ENCODE assay signal across 9 mouse cellular contexts in genomic region chr2:74726973-74727639, GRCm38 (mm10). TPM values are rescaled to one million over a fixed set of nuclear protein-coding genes. Genes with fewer than 3 reads are reported as not detected.
DNase-seq lines count a peak whose midpoint lies in the region; ATAC-seq and TF ChIP-seq lines count a peak whose summit lies in the region.
"Had no signal": no experiment of that assay in that cellular context is flagged by ENCODE, and none has a peak within 500 bp of the region (broad histone marks: within the 10 kb centered on the region; RNA-seq: fewer than 3 reads in every experiment).

No protein-coding gene starts in this region.

- H3K9me3 ChIP-seq in heart, embryonic 10.5 days: no peaks in the 10 kb centered on the region
- H3K9me3 ChIP-seq in E14TG2a.4 (ENCODE audit: low read length): 0 out of 2 replicates have a peak, but pooled peaks cover 2% of the 10 kb centered on the region
- H3K9me3 ChIP-seq in hindbrain, embryonic 15.5 days: no peaks in the 10 kb centered on the region
- H3K9me3 ChIP-seq in midbrain, embryonic 11.5 days (ENCODE audit: control insufficient read depth, low read length): no peaks in the 10 kb centered on the region

- under 1% methylated on average over 43 of the region's 43 CpGs for WGBS in heart, embryonic 10.5 days
- WGBS in hindbrain, embryonic 15.5 days: 3% methylated on average over 33 of the region's 43 CpGs
- WGBS in midbrain, embryonic 11.5 days: 1% methylated on average over 43 of the region's 43 CpGs

- peak overlapping the region; percentile 53 for H3K4me3 ChIP-seq in heart, embryonic 10.5 days
- peak overlapping the region; percentile 76 for H3K4me3 ChIP-seq in E14TG2a.4 (replicated peaks; ENCODE audit: low read length)
- peak overlapping the region; percentile 49 for H3K4me3 ChIP-seq in hindbrain, embryonic 15.5 days
- 0 out of 2 replicates have a peak overlapping the region, but pooled peaks have one; percentile 3 for H3K4me3 ChIP-seq in midbrain, embryonic 11.5 days (ENCODE audit: low read depth, low read length)

- no peaks in the 10 kb centered on the region for H3K36me3 ChIP-seq in heart, embryonic 10.5 days
- H3K36me3 ChIP-seq in E14TG2a.4 (ENCODE audit: insufficient read depth, low read length): no peaks in the 10 kb centered on the region
- no peaks in the 10 kb centered on the region for H3K36me3 ChIP-seq in hindbrain, embryonic 15.5 days
- no peaks in the 10 kb centered on the region for H3K36me3 ChIP-seq in midbrain, embryonic 11.5 days (ENCODE audit: control insufficient read depth, insufficient read depth, low read length)

- H3K27me3 ChIP-seq in heart, embryonic 10.5 days (ENCODE audit: insufficient read depth, poor library complexity, severe bottlenecking): peaks cover 100% of the 10 kb centered on the region
- H3K27me3 ChIP-seq in E14TG2a.4 (ENCODE audit: insufficient read depth, low read length): peaks cover 96% of the 10 kb centered on the region
- peaks cover 74% of the 10 kb centered on the region for H3K27me3 ChIP-seq in hindbrain, embryonic 15.5 days
- peaks cover 97% of the 10 kb centered on the region for H3K27me3 ChIP-seq in midbrain, embryonic 11.5 days (ENCODE audit: control insufficient read depth, insufficient read depth, low read length)

- ATAC-seq in hindbrain, embryonic 15.5 days (ENCODE audit: low FRiP score, low read depth): peak; percentile 54
- no peak for ATAC-seq in midbrain, embryonic 11.5 days (ENCODE audit: low FRiP score)

- H3K27ac ChIP-seq in heart, embryonic 10.5 days: peak overlapping the region; percentile 3; the same call in 1 of the 2 replicates
- H3K27ac ChIP-seq in hindbrain, embryonic 15.5 days (replicated peaks): peak overlapping the region; percentile 85
- H3K27ac ChIP-seq in midbrain, embryonic 11.5 days (ENCODE audit: low read depth, low read length): no peak overlapping the region

- TF ChIP-seq CTCF in E14TG2a.4 (conservative IDR thresholded peaks at IDR 0.05; ENCODE audit: low read length): no peak

- H3K4me2 ChIP-seq in hindbrain, embryonic 15.5 days: peak overlapping the region; percentile 60
- no peak overlapping the region for H3K4me2 ChIP-seq in midbrain, embryonic 11.5 days

- H3K4me1 ChIP-seq in heart, embryonic 10.5 days: peaks cover 14% of the 10 kb centered on the region
- peaks cover 41% of the 10 kb centered on the region for H3K4me1 ChIP-seq in E14TG2a.4 (replicated peaks; ENCODE audit: low read depth, low read length)
- H3K4me1 ChIP-seq in hindbrain, embryonic 15.5 days (replicated peaks): peaks cover 20% of the 10 kb centered on the region
- peaks cover 6% of the 10 kb centered on the region for H3K4me1 ChIP-seq in midbrain, embryonic 11.5 days (ENCODE audit: control insufficient read depth, insufficient read depth, low read length)

- intact Hi-C loops in heart, postnatal 36 days (cut with DNase I): no loop called here

- peak overlapping the region; percentile 55 for H3K9ac ChIP-seq in hindbrain, embryonic 15.5 days
- no peak overlapping the region for H3K9ac ChIP-seq in midbrain, embryonic 11.5 days (ENCODE audit: low read length)

- DNase-seq in heart, embryonic 10.5 days (ENCODE audit: low spot score): no peak
- DNase-seq in heart, postnatal 36 days: no peak
- no peak for DNase-seq in midbrain, embryonic 11.5 days (ENCODE audit: low spot score, missing footprints)
- no peak for DNase-seq in thymus, postnatal 25 days
- DNase-seq in adrenal gland, adult 2 months: no peak
- no peak for DNase-seq in adrenal gland, adult 18-20 months (ENCODE audit: low spot score in 2 of 2)

RNA-seq across cellular contexts. Expression of gene Gm28230, which starts 0.6 kb away (rescaled TPM):
- polyA plus RNA-seq in heart, embryonic 10.5 days (2016; fragmentation: Nextera tagmentation; extraction: Ambion mirVana): 0.07 and 0.35 TPM in 2 replicates
- not detected for total RNA-seq in heart, postnatal 36 days (2021)
- 0.87 and 1.6 TPM in 2 replicates for polyA plus RNA-seq in hindbrain, embryonic 15.5 days (2015; fragmentation: Nextera tagmentation; extraction: Ambion mirVana)
- not detected in 2 replicates for polyA plus RNA-seq in midbrain, embryonic 11.5 days (2014; fragmentation: Nextera tagmentation; extraction: Ambion mirVana)
- 1 to 10 TPM; 1.3 to 2.5 TPM for total RNA-seq in adrenal gland, adult 2 months (2021)
- polyA plus RNA-seq in adrenal gland, adult 2 months (2012; rRNA removed): 1.3 and 2.7 TPM in 2 replicates
- 1 to 10 TPM; 1.6 to 2.8 TPM for total RNA-seq in adrenal gland, adult 18-20 months (2021)
- total RNA-seq: hematopoietic stem cell, adult 5-6 weeks had no signal

RNA-seq across cellular contexts. Expression of gene Hoxd4, which starts 15.4 kb away (rescaled TPM):
- polyA plus RNA-seq in heart, embryonic 10.5 days (2016; fragmentation: Nextera tagmentation; extraction: Ambion mirVana): 0.29 TPM in 1 of 2 replicates, not detected in the other
- total RNA-seq in heart, postnatal 36 days (2021): under 1 TPM; 0.19 to 0.28 TPM
- 2.7 and 3.3 TPM in 2 replicates for polyA plus RNA-seq in hindbrain, embryonic 15.5 days (2015; fragmentation: Nextera tagmentation; extraction: Ambion mirVana)
- not detected in 2 replicates for polyA plus RNA-seq in midbrain, embryonic 11.5 days (2014; fragmentation: Nextera tagmentation; extraction: Ambion mirVana)
- 10 to 100 TPM; 16.7 to 19.3 TPM for total RNA-seq in adrenal gland, adult 2 months (2021)
- 72.3 and 92.5 TPM in 2 replicates for polyA plus RNA-seq in adrenal gland, adult 2 months (2012; rRNA removed)
- total RNA-seq in adrenal gland, adult 18-20 months (2021): 10 to 100 TPM; 14.9 to 19.6 TPM
- total RNA-seq: hematopoietic stem cell, adult 5-6 weeks had no signal

RNA-seq across cellular contexts. Expression of gene Hoxd3, which starts 15.4 kb away (rescaled TPM):
- polyA plus RNA-seq in heart, embryonic 10.5 days (2016; fragmentation: Nextera tagmentation; extraction: Ambion mirVana): 0.73 and 2.9 TPM in 2 replicates
- not detected for total RNA-seq in heart, postnatal 36 days (2021)
- 49.4 and 51.8 TPM in 2 replicates for polyA plus RNA-seq in hindbrain, embryonic 15.5 days (2015; fragmentation: Nextera tagmentation; extraction: Ambion mirVana)
- polyA plus RNA-seq in midbrain, embryonic 11.5 days (2014; fragmentation: Nextera tagmentation; extraction: Ambion mirVana): 0.07 and 0.14 TPM in 2 replicates
- 1 to 10 TPM in 1 of 2 experiments, under 1 TPM in 1; 0.62 to 1.0 TPM for total RNA-seq in adrenal gland, adult 2 months (2021)
- 10.6 and 11.1 TPM in 2 replicates for polyA plus RNA-seq in adrenal gland, adult 2 months (2012; rRNA removed)
- under 1 TPM; 0.89 to 0.90 TPM for total RNA-seq in adrenal gland, adult 18-20 months (2021)
- total RNA-seq: hematopoietic stem cell, adult 5-6 weeks had no signal

RNA-seq across cellular contexts. Expression of gene Hoxd8, which starts 22.7 kb away (rescaled TPM):
- polyA plus RNA-seq in heart, embryonic 10.5 days (2016; fragmentation: Nextera tagmentation; extraction: Ambion mirVana): 0.09 and 1.3 TPM in 2 replicates
- 1 to 10 TPM; 1.1 to 1.3 TPM for total RNA-seq in heart, postnatal 36 days (2021)
- 0.73 and 1.3 TPM in 2 replicates for polyA plus RNA-seq in hindbrain, embryonic 15.5 days (2015; fragmentation: Nextera tagmentation; extraction: Ambion mirVana)
- 0.11 TPM in 1 of 2 replicates, not detected in the other for polyA plus RNA-seq in midbrain, embryonic 11.5 days (2014; fragmentation: Nextera tagmentation; extraction: Ambion mirVana)
- 10 to 100 TPM; 27.9 to 34.7 TPM for total RNA-seq in adrenal gland, adult 2 months (2021)
- 19.7 and 52.7 TPM in 2 replicates for polyA plus RNA-seq in adrenal gland, adult 2 months (2012; rRNA removed)
- total RNA-seq in adrenal gland, adult 18-20 months (2021): 10 to 100 TPM; 24.6 to 36.4 TPM
- total RNA-seq: hematopoietic stem cell, adult 5-6 weeks had no signal

RNA-seq across cellular contexts. Expression of gene Hoxd9, which starts 29.6 kb away (rescaled TPM):
- 3.0 TPM in 1 of 2 replicates, not detected in the other for polyA plus RNA-seq in heart, embryonic 10.5 days (2016; fragmentation: Nextera tagmentation; extraction: Ambion mirVana)
- under 1 TPM; 0.36 to 0.41 TPM for total RNA-seq in heart, postnatal 36 days (2021)
- not detected in 2 replicates for polyA plus RNA-seq in hindbrain, embryonic 15.5 days (2015; fragmentation: Nextera tagmentation; extraction: Ambion mirVana)
- not detected in 2 replicates for polyA plus RNA-seq in midbrain, embryonic 11.5 days (2014; fragmentation: Nextera tagmentation; extraction: Ambion mirVana)
- total RNA-seq in adrenal gland, adult 2 months (2021): 1 to 10 TPM; 3.3 to 7.8 TPM
- polyA plus RNA-seq in adrenal gland, adult 2 months (2012; rRNA removed): 6.5 and 9.0 TPM in 2 replicates
- total RNA-seq in adrenal gland, adult 18-20 months (2021): 1 to 10 TPM; 3.5 to 4.3 TPM
- total RNA-seq: hematopoietic stem cell, adult 5-6 weeks had no signal

Comparison
In these comparisons a context has a peak if more than half of its experiments do, and no peak if none do; other contexts are left out.
1. H3K4me3 ChIP-seq: peak in every context shown above with its lines; median percentile 76 in E14TG2a.4; 53 in heart, embryonic 10.5 days; 49 in hindbrain, embryonic 15.5 days; 3 in midbrain, embryonic 11.5 days.
2. RNA of gene Hoxd4, which starts 15.4 kb away (polyA plus RNA-seq): 72.3 to 92.5 TPM in adrenal gland, adult 2 months; 2.7 to 3.3 TPM in hindbrain, embryonic 15.5 days, 0.29 TPM in heart, embryonic 10.5 days and not detected in midbrain, embryonic 11.5 days; every median in the first group is over 10 times any median in the second.